Mouse (Mus musculus) olfactory bulb, adult 2 months (tissue): ENCODE measurements around the gene Pip4k2c.

Experiments used
- CTCF ChIP-seq: fragments of 200-500 bp; IDR thresholded peaks from 2 replicates; pipeline ENCODE4 v1.5.1; 2012; ENCODE audit warnings: low read depth, mild to moderate bottlenecking, low read length, moderate library complexity; ENCODE audit not compliant: insufficient read depth
- POLR2A ChIP-seq: fragments of 200-500 bp; IDR thresholded peaks from 2 replicates; pipeline ENCODE4 v1.6.1; 2012; ENCODE audit warnings: mild to moderate bottlenecking, low read depth, low read length, moderate library complexity; ENCODE audit not compliant: insufficient read depth

- TF ChIP-seq CTCF (no peak), POLR2A (no peak)
Measured at GRCm38 (mm10) chr10:127153323-127153722, 58.1 kb downstream of the Pip4k2c start.
